Mouse (Mus musculus) urinary bladder, postnatal 36 days (tissue): Measurements from ENCODE around the gene Frmd4a.
"Not testable (repeated sequence)": the region's sequence is repeated elsewhere in the genome, so short reads cannot be mapped to it uniquely, and the experiment has no call there.

Experiments used
- DNase-seq, 2 experiments: peaks; one replicate each; pipeline ENCODE4 v3.0.0; 2022; ENCODE audit warnings: low spot score in 2 of 2, mixed read lengths in 1 of 2

The Frmd4a gene

GRCm38 (mm10) chr2:4196041-4196440 lies 178.5 kb downstream of the Frmd4a start:
- DNase-seq, result no peak

GRCm38 (mm10) chr2:4209234-4209633 lies 191.7 kb downstream of the Frmd4a start:
- DNase-seq, result no peak

- DNase-seq, result no peak
Measured at GRCm38 (mm10) chr2:4222497-4222828, 204.9 kb downstream of the Frmd4a start.

- no peak for DNase-seq
Measured at GRCm38 (mm10) chr2:4223316-4223715, 205.8 kb downstream of the Frmd4a start.

- DNase-seq, result no peak
Measured at GRCm38 (mm10) chr2:4226941-4227558, 209.5 kb downstream of the Frmd4a start.

- no peak for DNase-seq
Measured at GRCm38 (mm10) chr2:4227563-4227962, 210.0 kb downstream of the Frmd4a start.

- DNase-seq, result no peak
Measured at GRCm38 (mm10) chr2:4228510-4228909, 211.0 kb downstream of the Frmd4a start.

- no peak for DNase-seq
Measured at GRCm38 (mm10) chr2:4232335-4232734, 214.8 kb downstream of the Frmd4a start.

GRCm38 (mm10) chr2:4232761-4233322 lies 215.3 kb downstream of the Frmd4a start:
- no peak for DNase-seq

- no peak for DNase-seq
Measured at GRCm38 (mm10) chr2:4237686-4238085, 220.2 kb downstream of the Frmd4a start.

GRCm38 (mm10) chr2:4249723-4250122 lies 232.2 kb downstream of the Frmd4a start:
- no peak for DNase-seq

GRCm38 (mm10) chr2:4252541-4253291 lies 235.2 kb downstream of the Frmd4a start:
- DNase-seq, result no peak

GRCm38 (mm10) chr2:4253348-4253747 lies 235.8 kb downstream of the Frmd4a start:
- DNase-seq, result peak in 1 of 2 experiments; percentile 13

GRCm38 (mm10) chr2:4254083-4254482 lies 236.6 kb downstream of the Frmd4a start:
- no peak for DNase-seq

- DNase-seq, result no peak
Measured at GRCm38 (mm10) chr2:4256242-4256641, 238.7 kb downstream of the Frmd4a start.

- DNase-seq, result no peak
Measured at GRCm38 (mm10) chr2:4257604-4258003, 240.1 kb downstream of the Frmd4a start.

GRCm38 (mm10) chr2:4258803-4259202 lies 241.3 kb downstream of the Frmd4a start:
- not testable (repeated sequence) for DNase-seq

GRCm38 (mm10) chr2:4260324-4261058 lies 243.0 kb downstream of the Frmd4a start:
- no peak for DNase-seq

GRCm38 (mm10) chr2:4262667-4263066 lies 245.2 kb downstream of the Frmd4a start:
- DNase-seq, result no peak

GRCm38 (mm10) chr2:4267377-4267776 lies 249.9 kb downstream of the Frmd4a start:
- DNase-seq, result no peak

- no peak for DNase-seq
Measured at GRCm38 (mm10) chr2:4282777-4283176, 265.3 kb downstream of the Frmd4a start.

- no peak for DNase-seq
Measured at GRCm38 (mm10) chr2:4285693-4286291, 268.3 kb downstream of the Frmd4a start.
